ENCODE assay signal across 8 mouse cellular contexts in the genomic region with DNA sequence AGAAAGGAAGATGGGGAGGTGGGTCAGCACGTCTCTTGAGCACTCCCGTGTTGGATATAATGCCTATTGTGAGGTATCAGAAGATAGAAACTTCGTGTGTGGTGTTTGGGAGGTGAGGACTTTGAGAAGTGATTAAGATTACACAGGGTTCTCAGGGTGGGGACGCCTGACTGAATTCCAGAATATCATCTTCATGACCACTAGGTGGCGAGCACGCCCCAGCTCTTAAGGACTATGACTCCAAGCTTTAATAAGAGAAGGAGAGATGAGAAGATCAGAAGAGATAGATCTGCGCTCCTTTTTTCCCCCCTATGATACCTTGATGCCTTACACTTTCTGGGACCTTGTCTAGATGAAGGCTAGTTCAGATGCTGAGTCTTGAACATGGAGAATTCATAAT. TPM values are rescaled to one million over a fixed set of nuclear protein-coding genes. Genes with fewer than 3 reads are reported as not detected.
A peak's percentile ranks its signal among the peaks of the same experiment; 100 is the strongest.
DNase-seq lines count a peak whose midpoint lies in the region; ATAC-seq and TF ChIP-seq lines count a peak whose summit lies in the region.

No protein-coding gene starts in this region.

- no peak overlapping the region for H3K27ac ChIP-seq in spleen, adult 2 months (ENCODE audit: insufficient read depth, low read length)
- H3K27ac ChIP-seq in forebrain, embryonic 13.5 days, result no peak overlapping the region
- no peak overlapping the region for H3K27ac ChIP-seq in liver, postnatal 0 days (ENCODE audit: low read depth)
- no peak overlapping the region for H3K27ac ChIP-seq in neural tube, embryonic 14.5 days (ENCODE audit: low read depth, low read length)

- no peak overlapping the region for H3K4me3 ChIP-seq in spleen, adult 2 months (ENCODE audit: extremely low read depth, insufficient read depth, insufficient read length)
- H3K4me3 ChIP-seq in forebrain, embryonic 13.5 days, result no peak overlapping the region
- no peak overlapping the region for H3K4me3 ChIP-seq in liver, postnatal 0 days (ENCODE audit: low read depth, low read length)
- H3K4me3 ChIP-seq in neural tube, embryonic 14.5 days (ENCODE audit: low read depth, low read length), result no peak overlapping the region

- H3K4me2 ChIP-seq in forebrain, embryonic 13.5 days, result no peak overlapping the region
- H3K4me2 ChIP-seq in liver, postnatal 0 days (ENCODE audit: low read depth, low read length), result 0 out of 2 replicates have a peak overlapping the region, but pooled peaks have one; percentile 13
- H3K4me2 ChIP-seq in neural tube, embryonic 14.5 days (ENCODE audit: low read depth, low read length), result no peak overlapping the region

- peak; percentile 44 to 53 for DNase-seq in spleen, adult 2 months (ENCODE audit: low read depth in 1 of 2, low spot score in 2 of 2)
- no peak for DNase-seq in spleen, adult 12 weeks (ENCODE audit: low spot score)
- DNase-seq in brain, adult 2 months (ENCODE audit: low read depth, low spot score), result peak; percentile 79
- DNase-seq in kidney, adult 18-20 months, result peak; percentile 43
- peak; percentile 39 for DNase-seq in liver, postnatal 0 days
- no peak for DNase-seq in urinary bladder, postnatal 4 days (ENCODE audit: low spot score in 2 of 2)

- no peak for TF ChIP-seq EP300 in liver, postnatal 0 days (IDR thresholded peaks at IDR 0.05; ENCODE audit: low read depth)

- no peak overlapping the region for H3K9ac ChIP-seq in forebrain, embryonic 13.5 days
- H3K9ac ChIP-seq in liver, postnatal 0 days (replicated peaks), result no peak overlapping the region
- no peak overlapping the region for H3K9ac ChIP-seq in neural tube, embryonic 14.5 days (replicated peaks; ENCODE audit: low read depth, low read length)

- no peaks in the 10 kb centered on the region for H3K9me3 ChIP-seq in forebrain, embryonic 13.5 days (replicated peaks)
- no peaks in the 10 kb centered on the region for H3K9me3 ChIP-seq in liver, postnatal 0 days (ENCODE audit: low read length)
- H3K9me3 ChIP-seq in neural tube, embryonic 14.5 days (ENCODE audit: control insufficient read depth, low read length), result no peaks in the 10 kb centered on the region

- H3K4me1 ChIP-seq in spleen, adult 2 months (ENCODE audit: control insufficient read depth, insufficient read depth, insufficient read length), result peaks cover 15% of the 10 kb centered on the region; the same call in 1 of the 2 replicates
- 0 out of 2 replicates have a peak, but pooled peaks cover 4% of the 10 kb centered on the region for H3K4me1 ChIP-seq in forebrain, embryonic 13.5 days
- peaks cover 18% of the 10 kb centered on the region for H3K4me1 ChIP-seq in liver, postnatal 0 days (ENCODE audit: insufficient read depth)
- no peaks in the 10 kb centered on the region for H3K4me1 ChIP-seq in neural tube, embryonic 14.5 days (ENCODE audit: control insufficient read depth, insufficient read depth, low read length)

- peak; percentile 48; the same call in 1 of the 2 replicates for TF ChIP-seq CTCF in spleen, adult 2 months (IDR thresholded peaks at IDR 0.05; ENCODE audit: extremely low read depth, insufficient read depth, insufficient read length, insufficient replicate concordance)
- peak; percentile 81 for TF ChIP-seq CTCF in liver, postnatal 0 days (IDR thresholded peaks at IDR 0.05; ENCODE audit: low read depth)

- no peaks in the 10 kb centered on the region for H3K27me3 ChIP-seq in spleen, adult 2 months (ENCODE audit: control insufficient read depth, insufficient read depth, low read length)
- H3K27me3 ChIP-seq in forebrain, embryonic 13.5 days, result no peaks in the 10 kb centered on the region
- no peaks in the 10 kb centered on the region for H3K27me3 ChIP-seq in liver, postnatal 0 days (ENCODE audit: insufficient read depth, low read length)
- H3K27me3 ChIP-seq in neural tube, embryonic 14.5 days (ENCODE audit: control insufficient read depth, insufficient read depth, low read length), result no peaks in the 10 kb centered on the region

- no peak for TF ChIP-seq POLR2A in spleen, adult 2 months (IDR thresholded peaks at IDR 0.05; ENCODE audit: low read depth, low read length)

- WGBS in spleen, adult 2 months, result 9% methylated on average over 7 of the region's 7 CpGs
- WGBS in forebrain, embryonic 13.5 days, result 10% methylated on average over 7 of the region's 7 CpGs
- 6% methylated on average over 7 of the region's 7 CpGs for WGBS in liver, postnatal 0 days (ENCODE audit: insufficient replicate concordance)
- WGBS in neural tube, embryonic 14.5 days, result 14% methylated on average over 7 of the region's 7 CpGs

- peak; percentile 83 for ATAC-seq in forebrain, embryonic 13.5 days
- peak; percentile 35; the same call in 1 of the 2 replicates for ATAC-seq in liver, postnatal 0 days
- ATAC-seq in neural tube, embryonic 14.5 days (ENCODE audit: low read depth), result peak; percentile 83

- H3K36me3 ChIP-seq in spleen, adult 2 months (ENCODE audit: control insufficient read depth, insufficient read depth, low read length), result peaks cover 9% of the 10 kb centered on the region
- H3K36me3 ChIP-seq in forebrain, embryonic 13.5 days (ENCODE audit: poor library complexity, severe bottlenecking), result no peaks in the 10 kb centered on the region
- H3K36me3 ChIP-seq in liver, postnatal 0 days (replicated peaks; ENCODE audit: insufficient read depth, low read length), result no peaks in the 10 kb centered on the region
- H3K36me3 ChIP-seq in neural tube, embryonic 14.5 days (ENCODE audit: control insufficient read depth, insufficient read depth, low read length), result no peaks in the 10 kb centered on the region

RNA-seq across cellular contexts. Expression of a gene that starts 1.0 kb away (rescaled TPM):
- polyA plus RNA-seq in spleen, adult 2 months (2012; rRNA removed), result 24.6 and 30.2 TPM in 2 replicates
- 0.22 and 0.97 TPM in 2 replicates for polyA plus RNA-seq in forebrain, embryonic 13.5 days (2015; fragmentation: Nextera tagmentation; extraction: Ambion mirVana)
- 50.4 and 50.7 TPM in 2 replicates for polyA plus RNA-seq in liver, postnatal 0 days (2015; fragmentation: Nextera tagmentation; extraction: Ambion mirVana)
- 0.54 and 2.6 TPM in 2 replicates for polyA plus RNA-seq in neural tube, embryonic 14.5 days (2014; fragmentation: Nextera tagmentation; extraction: Ambion mirVana)

RNA-seq across cellular contexts. Expression of a gene that starts 46.0 kb away (rescaled TPM):
- polyA plus RNA-seq in spleen, adult 2 months (2012; rRNA removed), result not detected in 2 replicates
- polyA plus RNA-seq in forebrain, embryonic 13.5 days (2015; fragmentation: Nextera tagmentation; extraction: Ambion mirVana), result not detected in 2 replicates
- polyA plus RNA-seq in liver, postnatal 0 days (2015; fragmentation: Nextera tagmentation; extraction: Ambion mirVana), result not detected in 2 replicates
- 0.15 TPM in 1 of 2 replicates, not detected in the other for polyA plus RNA-seq in neural tube, embryonic 14.5 days (2014; fragmentation: Nextera tagmentation; extraction: Ambion mirVana)

RNA-seq across cellular contexts. Expression of a gene that starts 49.3 kb away (rescaled TPM):
- polyA plus RNA-seq in spleen, adult 2 months (2012; rRNA removed), result not detected in 2 replicates
- polyA plus RNA-seq in forebrain, embryonic 13.5 days (2015; fragmentation: Nextera tagmentation; extraction: Ambion mirVana), result not detected in 2 replicates
- polyA plus RNA-seq in liver, postnatal 0 days (2015; fragmentation: Nextera tagmentation; extraction: Ambion mirVana), result not detected in 2 replicates
- polyA plus RNA-seq in neural tube, embryonic 14.5 days (2014; fragmentation: Nextera tagmentation; extraction: Ambion mirVana), result not detected in 2 replicates

RNA-seq across cellular contexts. Expression of a gene that starts 50.1 kb away (rescaled TPM):
- polyA plus RNA-seq in spleen, adult 2 months (2012; rRNA removed), result 26.6 and 37.1 TPM in 2 replicates
- polyA plus RNA-seq in forebrain, embryonic 13.5 days (2015; fragmentation: Nextera tagmentation; extraction: Ambion mirVana), result 22.1 and 22.5 TPM in 2 replicates
- polyA plus RNA-seq in liver, postnatal 0 days (2015; fragmentation: Nextera tagmentation; extraction: Ambion mirVana), result 7.9 and 12.2 TPM in 2 replicates
- polyA plus RNA-seq in neural tube, embryonic 14.5 days (2014; fragmentation: Nextera tagmentation; extraction: Ambion mirVana), result 25.6 and 29.0 TPM in 2 replicates

Comparison
In these comparisons a context has a peak if more than half of its experiments do, and no peak if none do; other contexts are left out.
1. DNase-seq: peak in spleen, adult 2 months (2 of 2), brain, adult 2 months (single experiment), kidney, adult 18-20 months (single experiment) and liver, postnatal 0 days (single experiment); none in spleen, adult 12 weeks (single experiment) and urinary bladder, postnatal 4 days (0 of 2).
2. Peak in every context shown above with its lines, with median percentiles within 50 percentile points of each other: ATAC-seq.